Mouse (Mus musculus) ZHBTc4 (cell line): ENCODE data around the gene Emsy.
A peak's percentile ranks its signal among the peaks of the same experiment; 100 is the strongest.

Experiments
- DNase-seq: peaks from one replicate; pipeline ENCODE4 v3.0.0-alpha.2; 2011; ENCODE audit warnings: low read depth, low spot score

Emsy gene

DNA sequence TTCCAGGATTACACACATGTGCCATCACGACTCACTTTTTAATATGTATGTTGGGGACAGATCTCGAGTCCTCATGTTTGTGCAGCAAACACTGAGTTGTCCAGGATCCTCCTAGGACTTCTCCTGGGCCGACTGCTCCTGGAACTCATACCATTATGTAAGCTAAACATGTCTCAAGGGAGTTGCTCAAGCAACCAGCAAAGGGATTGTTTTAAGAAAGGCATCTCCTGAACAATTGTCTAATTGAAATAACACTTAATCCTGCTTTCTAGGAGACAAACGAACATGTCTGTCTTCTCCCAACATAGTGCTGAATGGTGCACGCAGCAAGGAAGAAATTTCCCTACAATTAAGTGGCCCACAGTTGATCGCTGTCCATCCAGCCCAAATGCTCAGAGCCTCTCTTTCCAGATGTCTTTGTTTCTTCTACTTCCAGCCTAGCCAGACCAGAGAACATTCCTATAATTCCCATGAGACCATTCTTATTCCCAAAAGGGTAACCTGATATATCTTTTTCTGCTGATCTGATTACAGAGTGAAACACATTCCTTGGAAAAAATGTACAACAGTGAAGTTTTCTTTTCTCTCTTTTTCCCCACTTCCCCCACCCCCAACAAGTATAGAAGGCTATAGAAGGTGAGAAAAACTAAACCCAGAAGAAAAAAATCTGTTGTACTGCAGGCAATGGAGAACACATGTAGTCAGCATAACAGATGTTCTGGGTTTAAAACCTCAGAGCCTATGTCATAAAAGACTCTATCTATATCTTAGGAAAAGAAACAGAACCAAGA, 11.6 kb upstream of the Emsy start:
- DNase-seq, result no peak

DNA sequence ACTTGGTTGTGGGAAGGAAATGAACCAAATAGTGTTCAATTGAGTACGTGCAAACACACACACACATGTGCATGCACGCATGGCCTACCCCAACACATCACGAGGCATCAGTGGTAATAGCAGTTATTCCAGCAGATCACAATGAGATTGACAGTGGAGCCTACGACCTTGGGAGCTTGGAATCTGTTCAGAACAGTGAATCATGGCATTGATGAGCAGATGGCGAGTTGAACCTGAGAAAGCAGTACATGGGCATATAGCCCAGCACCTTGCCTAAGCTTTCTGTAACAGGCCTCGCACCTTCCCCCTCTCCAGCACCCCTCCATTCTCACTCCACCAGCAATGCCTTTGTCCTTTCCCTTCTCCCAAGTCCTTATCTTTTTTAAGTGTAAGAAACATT, 9.1 kb upstream of the Emsy start:
- no peak for DNase-seq

DNA sequence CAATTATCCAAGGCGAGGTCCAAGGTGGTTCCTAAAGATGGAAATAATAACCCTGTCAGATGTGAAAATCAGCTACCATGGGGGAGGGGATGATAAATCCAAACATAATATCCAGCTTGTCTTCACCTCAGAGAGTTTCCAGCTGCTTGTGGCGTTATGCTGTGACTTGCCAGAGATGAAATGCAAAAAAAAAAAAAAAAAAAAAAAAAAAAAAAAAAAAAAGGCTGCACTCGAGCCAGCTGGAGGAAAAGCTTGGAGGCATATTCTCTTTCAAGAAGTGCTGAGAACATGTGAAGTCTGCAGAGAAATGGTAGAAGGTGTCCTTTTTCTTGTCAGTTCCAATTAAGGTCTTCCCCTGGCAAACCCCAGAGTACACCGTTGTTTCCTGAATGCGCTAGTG, 8.6 kb upstream of the Emsy start:
- DNase-seq, result no peak

DNA sequence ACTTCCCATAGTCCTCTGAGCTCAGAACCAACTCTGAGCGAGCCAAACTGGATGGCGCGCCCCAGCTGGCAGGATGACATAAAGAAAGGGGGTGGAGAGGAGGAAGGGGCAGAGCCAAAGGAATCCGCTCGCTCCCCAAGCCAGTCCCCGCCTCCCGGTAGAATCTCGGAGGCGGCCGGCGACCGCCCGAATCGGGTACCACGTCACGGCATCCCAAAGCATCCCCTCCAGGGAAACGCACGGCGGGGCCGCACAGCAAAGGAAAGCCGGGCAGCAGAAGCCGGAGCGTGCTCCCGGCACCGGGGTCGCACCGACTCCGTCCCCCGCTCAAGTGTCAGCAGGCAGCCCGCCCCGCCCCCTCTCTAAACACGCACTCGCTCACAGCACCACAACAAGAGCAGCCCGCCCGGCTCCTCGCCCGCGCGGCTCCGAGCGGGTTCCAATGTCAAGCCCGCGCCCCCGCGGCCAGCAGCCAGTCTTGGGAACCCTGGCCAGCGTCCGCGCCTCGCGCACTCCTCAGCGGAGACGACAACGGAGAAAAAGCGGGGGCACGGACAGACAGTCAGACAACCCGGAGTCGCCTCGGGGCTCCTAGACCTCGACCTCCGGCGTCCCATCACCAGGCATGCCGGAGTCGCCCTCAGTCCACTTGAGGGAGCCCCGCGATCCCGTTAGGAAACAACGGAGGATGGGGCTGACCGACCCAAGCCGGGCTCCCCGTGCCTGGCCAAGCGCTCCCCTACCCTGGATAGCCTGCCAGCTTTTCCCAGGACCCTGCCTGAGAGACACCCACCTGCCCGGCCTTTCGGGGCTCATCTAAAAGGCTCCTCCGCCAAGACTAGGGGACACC, 677 bp downstream of the Emsy start:
- peak; percentile 92 for DNase-seq

DNA sequence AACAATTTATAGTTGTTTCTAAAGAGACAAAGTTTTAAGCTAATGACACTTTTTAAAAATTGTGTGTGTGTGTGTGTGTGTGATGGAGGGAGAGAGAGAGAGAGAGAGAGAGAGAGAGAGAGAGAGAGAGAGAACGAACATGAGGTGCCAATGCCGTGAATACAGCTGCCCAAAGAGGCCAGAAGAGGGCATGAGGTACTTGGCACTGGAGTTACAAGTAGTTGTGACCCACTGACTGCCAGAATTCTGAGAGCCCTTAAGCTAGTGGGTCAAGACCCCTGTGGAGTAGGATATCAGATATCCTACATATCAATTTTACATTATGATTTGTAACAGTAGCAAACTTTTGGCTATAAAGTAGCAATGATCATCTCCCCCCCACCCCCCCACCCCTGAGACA, 4.9 kb downstream of the Emsy start:
- DNase-seq, result no peak

DNA sequence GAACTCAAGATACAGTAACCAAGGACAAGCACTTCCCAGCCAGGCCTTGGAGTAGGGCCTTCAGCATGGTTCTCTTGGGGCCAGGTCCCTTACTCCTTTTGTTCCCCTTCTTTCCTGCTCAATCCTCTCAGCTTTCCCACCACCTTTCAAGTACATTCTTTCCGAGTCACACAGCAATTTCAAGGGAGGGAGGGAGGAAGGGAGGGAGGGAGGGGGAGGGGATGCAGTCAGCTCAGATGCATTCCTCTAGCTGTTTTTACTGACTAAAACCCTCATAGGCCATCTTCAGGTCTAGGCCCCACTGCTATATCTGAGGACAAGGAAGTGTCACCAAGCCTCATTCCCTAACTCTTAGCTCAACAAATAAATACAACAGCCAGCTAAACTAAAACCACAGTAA, 12.3 kb downstream of the Emsy start:
- peak; percentile 21 for DNase-seq

DNA sequence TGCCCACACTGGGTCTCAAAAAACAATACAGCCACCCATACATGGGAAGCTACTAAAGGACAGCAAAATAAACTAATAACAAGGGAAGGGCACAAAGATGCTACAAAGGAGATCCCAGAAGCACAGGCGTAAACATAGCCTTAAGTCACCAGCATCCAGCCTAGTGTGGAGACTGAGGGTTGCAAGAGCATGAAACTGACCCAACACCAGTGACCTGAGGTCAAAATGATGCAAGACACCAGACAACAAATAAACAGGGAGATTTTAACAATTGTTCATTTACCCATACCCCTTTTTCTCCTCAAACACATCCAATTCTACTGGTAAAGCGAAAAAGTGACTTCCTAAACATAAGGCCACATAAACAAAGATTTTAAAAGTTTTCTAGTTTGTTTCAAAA, 20.0 kb downstream of the Emsy start:
- DNase-seq, result no peak

DNA sequence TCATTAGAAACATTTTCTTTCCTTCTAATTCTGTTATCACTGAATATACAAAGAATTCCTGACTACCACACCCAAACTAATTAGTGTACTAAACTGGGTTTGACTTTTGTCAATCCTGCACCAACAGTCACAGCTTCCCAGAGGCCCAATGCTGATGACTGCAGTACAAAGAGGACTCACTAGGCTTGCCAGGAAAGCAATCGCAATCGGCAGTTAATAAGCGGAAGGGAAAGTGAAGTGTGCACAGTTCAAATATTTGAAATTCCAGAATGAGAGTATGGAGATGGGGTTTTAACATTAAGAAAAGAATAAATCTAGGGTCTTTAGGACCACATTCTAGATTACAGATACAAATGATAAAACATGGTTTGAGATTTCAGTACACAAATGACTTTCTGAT, 23.6 kb downstream of the Emsy start:
- no peak for DNase-seq

DNA sequence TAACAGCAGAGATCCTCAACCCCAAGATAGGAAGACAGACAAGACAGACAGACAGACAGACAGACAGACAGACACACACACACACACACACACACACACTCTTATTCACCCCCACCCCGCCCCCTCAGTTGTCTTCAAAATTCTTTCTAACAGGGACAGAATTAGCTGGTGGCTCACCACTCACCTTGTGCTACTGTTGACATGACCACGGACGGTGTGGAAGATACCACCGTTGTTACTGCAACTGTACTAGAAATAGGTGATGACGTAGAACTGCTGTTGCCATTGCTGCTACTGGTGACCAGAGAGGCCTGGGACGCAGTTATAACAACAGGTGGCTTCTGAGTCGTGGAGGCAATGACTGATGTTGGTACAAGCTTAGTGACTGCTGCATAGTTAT, 26.6 kb downstream of the Emsy start:
- no peak for DNase-seq

DNA sequence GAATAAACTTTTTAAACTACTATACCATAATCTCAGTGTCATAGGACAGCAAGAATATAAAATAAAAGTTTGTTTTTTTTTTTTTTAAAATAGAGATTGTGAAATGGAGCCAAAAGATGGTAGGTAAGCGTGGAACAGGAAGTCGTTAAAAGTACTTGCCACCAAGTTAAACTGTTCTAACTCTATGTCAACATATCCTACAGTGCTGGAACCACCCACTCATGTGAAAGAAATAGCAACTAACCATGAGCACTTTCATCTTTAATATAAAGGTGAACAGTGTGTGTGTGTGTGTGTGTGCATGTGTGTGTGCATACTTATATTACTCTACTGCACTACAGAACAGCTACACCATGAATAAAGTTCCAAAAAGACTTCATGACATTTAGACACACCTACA, 38.8 kb downstream of the Emsy start:
- no peak for DNase-seq

DNA sequence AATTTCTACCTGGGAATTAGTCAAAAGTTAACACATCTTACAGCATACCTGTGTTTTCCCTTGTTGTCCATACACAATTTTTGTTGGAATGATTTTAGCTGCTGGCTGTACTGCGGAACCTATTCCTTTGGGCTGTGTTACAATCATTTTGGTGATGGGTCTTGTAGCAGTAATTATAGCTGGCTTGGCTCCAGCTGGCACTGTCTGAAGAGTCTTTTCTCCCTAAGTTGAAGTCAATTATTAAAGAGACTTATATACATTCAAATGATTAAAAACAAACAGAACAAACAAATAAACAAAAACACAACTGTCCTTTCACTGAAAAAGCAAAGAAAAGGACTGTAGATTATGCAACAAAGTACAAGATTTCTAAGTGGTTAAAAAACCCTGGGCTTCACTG, 43.6 kb downstream of the Emsy start:
- no peak for DNase-seq

DNA sequence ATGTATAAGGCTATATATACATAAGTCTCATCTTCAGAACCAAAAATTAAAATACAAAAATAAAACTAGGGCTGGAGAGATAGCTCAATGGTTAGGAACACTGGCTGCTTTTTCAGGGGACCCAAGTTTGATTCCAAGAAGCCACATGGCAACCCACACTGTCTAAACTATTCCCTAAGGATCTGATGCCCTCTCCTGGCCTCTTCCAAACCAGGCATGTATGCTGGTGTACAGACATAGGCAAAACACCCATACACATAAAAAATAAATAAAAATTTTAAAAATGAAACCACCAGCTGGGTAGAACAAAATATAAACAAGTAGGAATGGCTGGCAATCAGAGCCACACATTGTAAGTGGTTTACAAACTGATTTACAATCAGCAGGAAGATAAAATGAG, 48.1 kb downstream of the Emsy start:
- no peak for DNase-seq

DNA sequence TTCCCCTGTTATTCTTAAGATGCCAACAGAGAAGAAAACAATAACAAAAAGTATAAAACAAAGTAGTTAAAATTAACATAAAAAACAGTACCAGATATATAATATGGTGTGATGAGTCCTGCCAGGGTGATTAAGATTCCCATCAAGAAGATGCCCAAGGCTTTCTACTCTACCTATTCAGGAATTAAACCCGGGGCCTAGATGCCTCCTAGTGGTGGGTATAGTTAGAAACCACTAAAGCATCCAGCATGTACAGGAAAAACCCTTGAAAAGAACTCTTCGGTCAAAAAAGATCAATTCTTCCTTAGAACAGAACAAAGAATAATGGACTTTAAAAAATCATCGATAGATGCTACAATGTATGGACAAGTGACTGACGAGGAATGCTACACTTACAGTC, 49.4 kb downstream of the Emsy start:
- DNase-seq, result peak; percentile 28

DNA sequence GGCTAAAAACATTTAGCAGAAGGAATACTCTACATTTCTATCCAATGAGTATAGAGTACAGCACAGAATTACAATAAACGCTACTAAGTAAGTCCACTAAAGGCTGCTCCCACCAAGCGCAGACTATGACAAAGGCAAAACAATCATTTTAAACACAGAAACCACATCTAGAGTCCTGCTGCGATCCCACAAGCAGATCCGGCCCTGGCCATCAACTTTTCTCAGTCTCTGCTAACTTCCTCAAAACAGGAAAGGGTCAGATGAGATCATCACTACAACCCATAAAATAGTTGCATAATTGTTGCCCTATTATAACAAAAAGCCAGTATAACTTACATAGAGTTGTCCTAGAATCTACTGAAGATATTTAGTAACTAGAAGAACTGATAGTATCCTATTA, 54.9 kb downstream of the Emsy start:
- DNase-seq, result no peak

DNA sequence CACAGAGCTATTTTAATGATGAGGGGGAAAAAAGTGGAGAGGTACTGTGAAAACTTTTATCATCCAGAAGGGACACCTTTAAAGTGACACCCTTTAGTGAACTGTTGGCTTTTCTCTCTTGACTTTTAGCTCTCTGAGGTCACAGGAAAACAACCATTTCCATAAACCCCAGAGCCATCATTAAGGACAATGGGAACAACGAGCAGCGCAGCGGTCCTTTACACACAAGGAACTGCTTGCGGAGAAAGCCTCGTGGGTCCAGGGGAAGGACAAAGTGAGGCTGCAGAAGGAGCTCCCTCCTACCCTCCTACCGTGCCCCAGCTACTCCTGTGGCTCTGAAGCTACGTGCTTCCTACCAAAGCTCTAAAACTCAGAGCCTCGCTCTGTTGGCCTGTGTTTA, 59.2 kb downstream of the Emsy start:
- peak; percentile 58 for DNase-seq

DNA sequence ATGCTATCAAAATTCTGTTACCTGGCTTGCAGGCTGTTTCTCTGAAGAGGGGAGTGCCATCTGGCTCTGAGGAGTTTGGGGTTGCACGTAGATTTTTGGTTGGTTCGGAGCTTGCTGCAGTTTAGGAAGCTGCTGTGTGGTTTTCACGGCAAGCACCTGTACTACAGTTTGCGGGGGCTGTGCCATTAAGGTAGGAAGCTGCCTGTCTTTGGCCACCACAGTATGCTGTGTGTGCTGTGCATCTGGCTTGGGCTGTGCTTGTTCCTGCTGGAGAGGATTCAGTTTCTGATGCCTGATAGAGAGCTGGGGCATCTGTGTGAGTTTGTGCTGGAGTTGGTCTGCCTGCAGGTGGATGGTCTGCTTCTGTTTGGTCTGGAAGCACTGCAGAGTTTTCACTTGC, 61.9 kb downstream of the Emsy start:
- DNase-seq, result no peak

DNA sequence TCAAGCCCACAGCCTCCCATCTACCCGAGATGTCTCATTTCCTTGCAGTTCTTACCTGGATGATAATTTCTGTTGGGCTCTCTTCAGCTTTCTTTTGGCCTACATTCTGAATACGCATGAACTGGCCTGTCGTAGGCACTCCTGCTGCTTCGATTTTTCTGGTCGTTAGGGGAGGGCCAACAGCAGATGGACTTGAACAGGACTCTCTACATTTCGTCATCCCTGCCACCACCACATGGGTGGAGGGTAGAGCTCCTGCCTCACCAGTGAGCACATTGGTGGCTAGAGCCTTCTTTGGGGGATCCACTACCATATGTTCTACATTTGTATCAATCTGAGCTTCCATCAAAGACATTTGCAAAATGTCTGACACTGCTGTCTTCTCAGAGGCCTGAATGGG, 63.3 kb downstream of the Emsy start:
- DNase-seq, result no peak

DNA sequence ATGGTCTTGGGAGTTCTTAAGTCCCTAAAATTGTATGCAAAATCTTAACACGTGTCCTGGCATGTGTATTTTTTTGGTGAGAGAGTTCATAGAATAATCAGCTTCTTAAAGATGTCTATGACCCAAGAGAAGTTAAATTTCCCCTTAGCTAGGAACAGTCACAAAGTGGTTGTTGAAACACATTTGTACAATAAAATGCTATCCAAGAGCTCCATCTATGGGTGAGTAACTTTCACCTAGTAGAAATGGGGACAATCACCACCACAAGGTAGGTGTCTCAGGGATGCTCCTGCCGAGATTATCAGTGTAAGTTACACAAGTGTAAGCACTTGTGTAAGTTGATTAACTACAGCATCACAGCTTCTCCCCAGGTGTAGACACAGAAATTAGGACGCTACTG, 67.6 kb downstream of the Emsy start:
- DNase-seq, result no peak

DNA sequence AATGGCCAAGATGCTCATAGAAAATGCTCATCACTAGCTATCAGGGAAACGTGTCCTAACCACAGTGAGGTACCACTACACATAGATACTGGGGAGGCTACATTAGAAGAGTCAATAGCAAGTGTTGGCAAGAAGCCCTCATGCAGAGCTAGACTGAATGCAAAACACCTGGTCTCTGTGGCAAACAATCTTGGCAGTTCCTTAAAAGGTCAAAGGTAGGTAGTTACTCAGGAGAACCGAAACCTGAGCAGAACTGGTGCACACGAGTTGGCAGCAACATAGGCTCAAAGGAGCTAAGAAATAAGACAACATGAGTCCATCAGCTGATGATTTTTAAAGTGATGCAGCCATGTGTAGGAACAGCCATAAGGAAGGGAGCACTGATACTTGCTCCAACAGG, 70.3 kb downstream of the Emsy start:
- DNase-seq, result no peak

DNA sequence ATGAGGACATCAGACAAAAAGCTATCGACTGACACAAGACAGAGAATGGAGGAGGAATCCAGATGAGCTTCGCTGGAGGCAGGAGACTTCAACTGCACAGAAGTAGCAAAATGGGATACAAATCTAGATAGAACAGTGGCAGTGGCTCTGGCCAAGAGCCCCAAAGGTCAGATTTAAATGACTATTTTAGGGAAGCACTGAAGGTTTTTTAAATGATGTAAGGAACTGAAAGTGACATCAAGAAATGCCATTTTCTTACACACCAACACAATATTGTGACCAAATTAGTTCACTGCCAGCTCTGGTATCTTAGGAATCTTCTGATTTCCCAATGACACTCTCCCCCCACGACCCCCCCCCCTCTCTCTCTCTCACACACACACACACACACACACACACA, 72.0 kb downstream of the Emsy start:
- DNase-seq, result no peak

DNA sequence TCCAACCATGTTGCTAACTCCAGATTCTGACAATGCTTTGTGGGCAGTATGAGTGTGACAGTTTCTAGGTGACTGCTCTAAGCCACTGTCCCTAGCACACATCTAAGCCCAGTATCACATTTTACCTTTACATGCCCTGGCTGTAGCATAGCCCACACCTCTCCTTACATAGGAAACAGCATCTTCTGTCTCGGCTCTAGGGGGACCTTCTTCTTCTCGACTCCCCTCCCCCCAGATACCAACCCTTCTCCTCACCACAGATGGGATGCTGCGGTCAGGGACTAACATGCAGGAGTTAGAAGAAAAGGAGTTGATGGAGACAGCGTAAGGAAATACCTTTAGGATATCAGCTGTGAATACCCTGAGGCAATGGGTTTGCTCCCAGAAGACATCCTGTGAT, 75.3 kb downstream of the Emsy start:
- DNase-seq, result peak; percentile 10

DNA sequence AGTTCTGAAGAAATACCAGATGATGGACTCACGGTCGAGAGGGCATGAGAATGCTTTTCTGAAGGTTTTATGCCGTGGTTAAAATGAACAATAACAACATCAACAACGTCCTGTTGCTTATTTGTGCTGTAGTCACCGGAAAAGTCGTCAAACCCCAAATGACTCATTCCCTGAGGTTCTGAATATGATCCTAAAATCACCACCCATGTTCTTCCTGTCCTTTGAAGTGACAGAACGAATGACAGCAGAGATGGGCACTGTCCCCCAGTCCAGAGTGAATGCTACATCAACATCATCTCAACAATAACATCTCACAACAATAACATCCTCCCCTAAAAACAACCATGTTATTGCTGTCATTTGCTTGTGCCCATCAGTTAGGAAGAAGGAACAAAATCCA, 76.1 kb downstream of the Emsy start:
- DNase-seq, result no peak

DNA sequence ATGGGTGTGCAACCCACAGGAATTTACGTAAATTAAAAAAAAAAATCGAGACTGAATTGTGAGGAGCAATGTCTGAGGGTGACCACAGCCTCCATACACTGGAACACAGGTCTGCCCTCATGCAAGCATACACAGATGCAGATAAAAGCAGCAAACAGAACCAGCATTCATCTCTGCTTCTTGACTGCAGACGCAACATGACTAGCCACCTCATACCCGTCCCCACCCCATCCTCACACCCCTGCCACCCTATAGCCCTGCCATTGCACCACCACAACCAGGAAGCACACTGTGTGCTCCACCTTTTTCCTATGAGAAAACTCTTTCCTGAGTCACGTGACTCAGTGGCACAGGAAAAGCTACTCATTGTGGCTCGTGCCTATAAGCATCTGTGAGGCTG, 76.9 kb downstream of the Emsy start:
- no peak for DNase-seq
